Mouse (Mus musculus): Measurements from ENCODE around the gene Prkca. TPM values are rescaled to one million over a fixed set of nuclear protein-coding genes. Genes with fewer than 3 reads are reported as not detected.

The Prkca gene
- polyA plus RNA-seq, 1 experiment: 16.8 TPM

DNA sequence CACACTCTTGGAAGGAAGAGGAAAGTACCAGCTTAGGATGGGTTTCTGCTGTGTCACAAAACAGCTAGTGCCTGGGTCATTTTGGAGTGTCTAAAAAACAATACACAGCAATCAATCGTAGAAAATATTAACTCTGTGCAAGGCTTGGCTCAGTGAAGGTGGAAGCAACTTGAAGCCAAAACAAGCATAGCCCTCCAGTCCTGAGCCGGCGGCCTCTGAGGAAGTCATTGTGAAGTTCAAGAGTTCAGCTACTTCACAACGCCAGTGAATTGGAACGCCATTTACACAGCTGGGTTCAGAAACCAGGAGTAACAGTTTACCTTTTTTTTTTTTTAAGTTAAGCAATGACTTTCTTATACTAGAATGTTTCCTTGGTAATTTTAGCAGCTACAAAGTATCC, 89.0 kb downstream of the Prkca start:
- peaks cover 5% of the 10 kb centered on the region for H3K4me1 ChIP-seq (ENCODE audit: control insufficient read depth, insufficient read depth, low read length)
- H3K27me3 ChIP-seq (ENCODE audit: control insufficient read depth, insufficient read depth, low read length): no peaks in the 10 kb centered on the region
- no peak overlapping the region for H3K4me3 ChIP-seq (replicated peaks; ENCODE audit: insufficient read depth, low read depth, low read length)
- DNase-seq: no peak
- no peak overlapping the region for H3K27ac ChIP-seq (ENCODE audit: insufficient read depth, low read length)
- TF ChIP-seq POLR2A (IDR thresholded peaks at IDR 0.05; ENCODE audit: borderline replicate concordance, insufficient read depth, low read length): no peak
- TF ChIP-seq CTCF (IDR thresholded peaks at IDR 0.05; ENCODE audit: borderline replicate concordance, insufficient read depth, low read depth, low read length): no peak
- WGBS: 93% methylated on average over 5 of the region's 5 CpGs

DNA sequence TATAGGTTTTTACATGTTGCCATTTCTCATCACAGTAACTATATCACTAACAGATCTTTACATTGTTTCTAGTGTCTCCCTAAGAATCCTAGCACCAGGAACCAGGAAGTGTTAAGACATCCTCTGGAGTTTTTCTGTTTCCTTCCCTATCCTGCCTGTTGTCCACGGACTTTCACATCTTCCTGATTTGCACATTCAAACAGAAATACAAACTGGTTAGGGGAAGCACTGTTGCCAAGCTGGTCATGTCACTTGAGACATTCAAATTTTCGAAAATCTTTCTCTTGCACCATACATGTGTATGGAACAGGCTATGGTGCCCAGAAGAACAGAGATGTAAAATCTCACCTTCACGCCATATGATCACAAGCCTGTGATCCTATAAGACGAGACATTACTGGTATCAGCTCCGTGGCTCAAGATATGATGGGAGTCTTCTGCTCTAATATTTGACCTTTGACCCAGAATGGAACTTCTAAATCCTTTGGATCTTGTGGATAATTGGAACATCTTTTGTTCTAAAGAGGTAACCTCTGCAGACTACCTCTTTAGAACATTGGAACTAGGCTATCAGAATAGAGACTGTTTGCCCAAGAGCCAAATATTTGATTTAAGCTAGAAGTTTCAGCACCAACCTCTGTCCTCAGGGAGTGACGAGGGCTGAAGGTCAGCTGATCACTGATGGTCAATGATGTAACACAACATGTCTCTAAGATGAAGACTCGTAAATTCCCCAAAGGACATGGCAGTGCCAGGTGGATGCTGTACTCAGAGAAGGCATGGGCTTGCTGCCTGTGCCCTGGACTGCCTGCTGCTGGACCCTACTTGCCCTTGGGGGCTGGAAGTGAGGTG, 91.6 kb downstream of the Prkca start:
- Histone ChIP-seq H3K27ac (ENCODE audit: insufficient read depth, low read length) (no peak overlapping the region), H3K4me3 (replicated peaks; ENCODE audit: insufficient read depth, low read depth, low read length) (no peak overlapping the region), H3K27me3 (ENCODE audit: control insufficient read depth, insufficient read depth, low read length) (no peaks in the 10 kb centered on the region), H3K4me1 (ENCODE audit: control insufficient read depth, insufficient read depth, low read length) (no peaks in the 10 kb centered on the region)
- WGBS: 92% methylated on average over 7 of the region's 7 CpGs
- TF ChIP-seq POLR2A (IDR thresholded peaks at IDR 0.05; ENCODE audit: borderline replicate concordance, insufficient read depth, low read length) (no peak), CTCF (IDR thresholded peaks at IDR 0.05; ENCODE audit: borderline replicate concordance, insufficient read depth, low read depth, low read length) (no peak)
- no peak for DNase-seq

DNA sequence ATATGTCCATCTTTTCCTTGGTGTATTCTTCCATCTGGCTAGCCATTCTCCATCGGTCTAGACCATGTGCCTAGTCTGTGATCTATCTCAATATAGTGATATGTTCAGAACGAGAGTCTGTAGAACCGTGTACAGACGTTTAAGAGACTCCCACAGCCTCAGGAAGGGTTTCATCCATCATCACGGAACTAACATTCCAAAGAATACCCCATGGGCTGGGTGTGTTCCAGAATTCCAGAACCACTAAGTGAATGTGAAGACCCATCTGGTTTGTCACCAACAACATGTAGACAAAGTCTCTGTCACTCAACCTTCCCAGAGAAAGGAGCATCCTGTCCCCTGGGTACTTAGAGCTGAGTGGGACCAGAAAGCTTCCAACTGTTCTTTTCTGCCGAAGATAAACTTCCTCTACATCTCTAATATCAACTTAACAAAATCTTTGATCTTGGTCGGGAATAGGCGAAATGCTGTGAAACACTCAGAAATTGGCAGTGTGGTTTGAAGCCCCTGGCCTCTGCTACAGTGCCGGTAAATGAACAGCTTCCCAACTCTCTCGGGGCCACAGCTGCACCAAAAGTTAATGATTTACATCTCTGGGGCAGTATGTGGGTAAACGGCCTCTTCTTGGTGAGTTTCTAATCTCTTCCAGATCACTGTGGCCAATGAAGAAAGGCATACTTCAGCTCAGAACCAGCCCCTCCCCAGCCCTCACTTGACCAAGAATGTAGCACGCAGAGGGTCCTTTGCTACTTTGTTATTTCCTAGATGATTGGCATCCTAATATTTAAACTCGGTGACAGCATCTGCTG, 92.7 kb downstream of the Prkca start:
- Histone ChIP-seq H3K27ac (ENCODE audit: insufficient read depth, low read length) (no peak overlapping the region), H3K27me3 (ENCODE audit: control insufficient read depth, insufficient read depth, low read length) (no peaks in the 10 kb centered on the region), H3K4me3 (replicated peaks; ENCODE audit: insufficient read depth, low read depth, low read length) (no peak overlapping the region), H3K4me1 (ENCODE audit: control insufficient read depth, insufficient read depth, low read length) (no peaks in the 10 kb centered on the region)
- no peak for DNase-seq
- TF ChIP-seq POLR2A (IDR thresholded peaks at IDR 0.05; ENCODE audit: borderline replicate concordance, insufficient read depth, low read length): no peak
- TF ChIP-seq CTCF (IDR thresholded peaks at IDR 0.05; ENCODE audit: borderline replicate concordance, insufficient read depth, low read depth, low read length): no peak
- 87% methylated on average over 13 of the region's 13 CpGs for WGBS

DNA sequence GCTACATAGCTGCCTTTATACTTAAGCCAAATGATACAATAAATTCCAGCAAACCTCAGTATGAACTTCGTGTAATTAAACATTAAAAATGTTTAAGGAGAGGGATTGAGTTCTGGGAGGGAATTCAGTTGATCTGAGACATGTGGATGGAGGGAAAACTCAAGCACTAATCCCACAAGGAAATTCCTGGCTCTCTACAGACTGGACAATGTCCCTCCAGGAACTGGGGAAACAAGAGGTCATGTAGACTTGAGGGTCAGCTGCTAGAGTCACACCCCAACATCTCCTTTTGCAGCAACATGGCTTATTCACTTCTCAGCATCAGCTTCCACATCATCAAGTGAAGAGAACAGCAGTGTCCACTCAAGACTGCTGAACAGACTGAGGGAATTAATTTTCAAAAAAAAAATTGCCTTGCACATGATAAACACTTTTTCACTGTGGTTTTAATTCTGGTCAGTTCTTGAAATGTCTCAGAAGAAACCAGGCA, 93.5 kb downstream of the Prkca start:
- DNase-seq: no peak
- TF ChIP-seq CTCF (IDR thresholded peaks at IDR 0.05; ENCODE audit: borderline replicate concordance, insufficient read depth, low read depth, low read length) (no peak), POLR2A (IDR thresholded peaks at IDR 0.05; ENCODE audit: borderline replicate concordance, insufficient read depth, low read length) (no peak)
- Histone ChIP-seq H3K4me3 (replicated peaks; ENCODE audit: insufficient read depth, low read depth, low read length) (no peak overlapping the region), H3K27me3 (ENCODE audit: control insufficient read depth, insufficient read depth, low read length) (no peaks in the 10 kb centered on the region), H3K27ac (ENCODE audit: insufficient read depth, low read length) (no peak overlapping the region), H3K4me1 (ENCODE audit: control insufficient read depth, insufficient read depth, low read length) (no peaks in the 10 kb centered on the region)
- WGBS: 75% methylated on average over 1 of the region's 1 CpGs

DNA sequence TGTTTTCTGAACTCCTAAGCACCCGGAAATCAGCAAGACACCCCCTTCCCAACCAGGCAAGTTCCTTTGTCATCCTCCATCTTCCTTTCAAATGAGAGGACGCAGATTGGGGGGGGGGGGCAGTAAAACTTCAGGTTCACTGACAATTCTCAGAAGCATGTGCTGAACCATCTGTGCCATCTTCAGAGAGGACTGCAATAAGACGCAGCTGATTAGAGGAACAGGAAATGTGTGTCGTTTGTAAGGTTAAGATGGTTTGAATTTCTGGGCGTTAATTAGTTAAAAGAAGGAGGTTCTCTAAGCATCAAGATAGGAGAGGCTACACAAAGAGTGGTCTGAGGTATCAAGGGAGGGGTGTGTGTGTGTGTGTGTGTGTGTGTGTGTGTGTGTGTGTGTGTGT, 94.2 kb downstream of the Prkca start:
- WGBS: 49% methylated on average over 5 of the region's 5 CpGs
- H3K4me3 ChIP-seq (replicated peaks; ENCODE audit: insufficient read depth, low read depth, low read length): no peak overlapping the region
- DNase-seq: no peak
- no peaks in the 10 kb centered on the region for H3K27me3 ChIP-seq (ENCODE audit: control insufficient read depth, insufficient read depth, low read length)
- no peaks in the 10 kb centered on the region for H3K4me1 ChIP-seq (ENCODE audit: control insufficient read depth, insufficient read depth, low read length)
- TF ChIP-seq CTCF (IDR thresholded peaks at IDR 0.05; ENCODE audit: borderline replicate concordance, insufficient read depth, low read depth, low read length) (no peak), POLR2A (IDR thresholded peaks at IDR 0.05; ENCODE audit: borderline replicate concordance, insufficient read depth, low read length) (no peak)
- H3K27ac ChIP-seq (ENCODE audit: insufficient read depth, low read length): no peak overlapping the region

DNA sequence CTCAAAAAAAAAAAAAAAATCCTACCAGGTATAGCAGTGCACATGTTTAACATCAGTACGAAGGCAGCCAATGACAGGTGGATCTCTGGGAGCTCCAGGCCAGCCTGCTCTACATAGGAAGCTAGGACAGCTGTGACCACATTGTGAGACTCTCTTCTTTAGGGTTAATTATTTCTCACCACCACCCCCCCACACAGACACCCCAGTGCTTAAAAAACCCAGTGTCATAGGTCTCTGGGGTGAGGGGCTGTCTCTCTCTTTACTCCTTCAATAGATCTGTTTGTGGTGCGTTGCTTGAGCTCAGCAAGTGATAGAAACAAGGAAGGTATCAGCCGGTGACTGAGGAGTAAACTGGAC, 94.7 kb downstream of the Prkca start:
- H3K4me1 ChIP-seq (ENCODE audit: control insufficient read depth, insufficient read depth, low read length): no peaks in the 10 kb centered on the region
- TF ChIP-seq CTCF (IDR thresholded peaks at IDR 0.05; ENCODE audit: borderline replicate concordance, insufficient read depth, low read depth, low read length) (no peak), POLR2A (IDR thresholded peaks at IDR 0.05; ENCODE audit: borderline replicate concordance, insufficient read depth, low read length) (no peak)
- DNase-seq: no peak
- H3K27me3 ChIP-seq (ENCODE audit: control insufficient read depth, insufficient read depth, low read length): no peaks in the 10 kb centered on the region
- WGBS: 79% methylated on average over 3 of the region's 3 CpGs
- no peak overlapping the region for H3K4me3 ChIP-seq (replicated peaks; ENCODE audit: insufficient read depth, low read depth, low read length)
- H3K27ac ChIP-seq (ENCODE audit: insufficient read depth, low read length): no peak overlapping the region

DNA sequence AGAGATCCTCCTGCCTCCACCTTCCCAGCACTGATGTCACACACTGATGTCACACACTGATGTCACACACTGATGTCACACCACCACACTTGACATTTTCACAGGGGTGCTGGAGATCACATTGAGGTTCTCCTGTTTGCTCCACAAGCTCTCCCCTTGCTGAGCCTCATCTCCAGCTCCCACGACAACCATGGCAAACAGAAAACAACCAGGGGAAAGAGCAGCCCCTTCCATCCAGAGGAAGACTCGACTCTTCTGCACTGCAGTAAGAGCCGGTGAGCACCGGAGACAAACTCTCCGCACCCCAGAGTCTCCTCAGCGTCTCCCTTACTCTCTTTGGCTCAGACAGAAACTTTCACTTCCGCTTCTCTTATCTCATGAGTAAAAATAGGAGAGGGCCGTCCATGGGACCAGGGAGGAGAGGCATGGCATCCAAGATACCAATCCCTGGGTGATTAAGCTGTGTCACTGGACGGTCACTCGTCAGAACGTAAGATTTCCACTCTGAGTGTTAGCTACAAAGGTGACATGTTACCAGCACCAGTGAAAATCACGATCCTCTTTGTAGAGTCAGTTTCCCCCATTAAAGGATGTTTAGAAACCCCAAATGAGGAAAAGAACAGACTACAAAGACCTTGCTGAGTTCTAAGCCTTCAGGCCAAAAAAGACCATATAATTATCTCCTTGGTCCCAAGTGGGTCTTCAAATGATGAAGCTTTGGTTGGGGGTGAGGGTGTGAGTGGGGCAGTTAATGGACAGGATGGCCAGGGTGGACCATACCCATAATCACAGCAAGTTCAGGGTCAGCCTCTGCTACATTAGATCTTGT, 95.3 kb downstream of the Prkca start:
- Histone ChIP-seq H3K27me3 (ENCODE audit: control insufficient read depth, insufficient read depth, low read length) (no peaks in the 10 kb centered on the region), H3K4me1 (ENCODE audit: control insufficient read depth, insufficient read depth, low read length) (no peaks in the 10 kb centered on the region), H3K27ac (ENCODE audit: insufficient read depth, low read length) (no peak overlapping the region), H3K4me3 (replicated peaks; ENCODE audit: insufficient read depth, low read depth, low read length) (no peak overlapping the region)
- no peak for DNase-seq
- no peak for TF ChIP-seq POLR2A (IDR thresholded peaks at IDR 0.05; ENCODE audit: borderline replicate concordance, insufficient read depth, low read length)
- no peak for TF ChIP-seq CTCF (IDR thresholded peaks at IDR 0.05; ENCODE audit: borderline replicate concordance, insufficient read depth, low read depth, low read length)
- 90% methylated on average over 12 of the region's 12 CpGs for WGBS

All from cerebellum, adult 2 months (tissue).